Mouse (Mus musculus): ENCODE measurements around the gene Pknox1. TPM values are rescaled to one million over a fixed set of nuclear protein-coding genes. Genes with fewer than 3 reads are reported as not detected.

The Pknox1 gene
- polyA plus RNA-seq, 2 experiments from 2014 or later = 48.3 to 58.9 TPM

GRCm38 (mm10) chr17:31556253-31556652 is 8.3 kb upstream of the Pknox1 start:
- ATAC-seq = no peak

- no peak for ATAC-seq
These were observed 7.2 kb upstream of the Pknox1 start for GRCm38 (mm10) chr17:31557124-31557880.

GRCm38 (mm10) chr17:31557947-31558542 is 6.5 kb upstream of the Pknox1 start:
- ATAC-seq = peak; percentile 65

- no peak for ATAC-seq
These were observed 5.3 kb upstream of the Pknox1 start for GRCm38 (mm10) chr17:31559021-31559789.

DNA sequence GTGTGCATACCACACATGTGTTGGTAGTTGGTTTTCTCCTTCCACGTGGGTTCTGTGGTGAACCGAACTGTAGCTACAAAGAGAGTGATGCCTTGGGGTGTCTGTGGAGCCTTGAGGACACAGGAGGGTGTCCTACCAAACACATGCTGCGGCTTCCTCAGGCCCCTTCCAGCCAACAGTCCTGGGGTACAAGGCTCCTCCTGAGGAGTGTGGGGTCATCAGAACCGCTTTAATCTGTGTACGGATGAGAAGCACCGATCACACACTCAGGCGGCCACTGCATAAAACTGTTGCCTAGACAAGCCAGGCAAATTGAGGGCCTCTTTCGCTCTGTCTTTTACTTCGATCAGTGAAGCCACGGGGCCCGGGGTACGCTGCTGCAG is 911 bp upstream of the Pknox1 start:
- no peak for ATAC-seq

DNA sequence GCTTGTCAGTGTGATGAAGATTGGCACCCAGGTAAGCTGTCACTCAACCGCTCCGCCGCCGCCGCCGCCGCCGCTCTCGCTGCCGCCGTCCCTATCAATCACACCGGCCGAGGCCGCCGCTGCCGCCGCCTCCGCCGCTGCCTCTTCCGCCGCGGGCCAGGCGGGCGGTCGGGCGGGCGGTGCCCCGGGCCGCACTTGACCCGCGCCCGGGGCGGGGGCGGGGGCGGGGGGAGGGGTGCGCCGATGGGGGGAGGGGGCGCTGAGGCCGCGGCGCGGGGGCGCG is 265 bp downstream of the Pknox1 start:
- ATAC-seq = no peak

- ATAC-seq = peak; percentile 15
These were observed 865 bp downstream of the Pknox1 start for GRCm38 (mm10) chr17:31565141-31566056.

DNA sequence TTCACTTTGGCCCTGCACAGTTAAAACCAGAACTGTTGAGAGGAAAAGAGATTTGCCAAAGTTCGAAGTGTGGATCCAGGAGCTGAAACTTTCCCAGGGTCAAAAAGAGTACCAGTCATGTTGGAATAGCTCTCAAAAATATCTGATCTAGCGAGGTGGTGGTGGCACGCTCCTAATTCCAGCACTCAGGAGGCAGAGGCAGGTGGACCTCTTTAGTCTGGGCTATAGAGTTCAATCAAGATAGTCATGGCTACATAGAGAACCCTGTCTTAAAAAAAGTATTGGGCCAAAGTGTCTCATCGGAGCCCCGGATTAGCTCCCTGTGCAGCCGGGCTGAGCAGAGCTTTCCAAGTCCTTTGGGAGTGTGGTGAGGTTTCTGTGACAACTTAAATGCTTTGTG is 1.7 kb downstream of the Pknox1 start:
- no peak for ATAC-seq

DNA sequence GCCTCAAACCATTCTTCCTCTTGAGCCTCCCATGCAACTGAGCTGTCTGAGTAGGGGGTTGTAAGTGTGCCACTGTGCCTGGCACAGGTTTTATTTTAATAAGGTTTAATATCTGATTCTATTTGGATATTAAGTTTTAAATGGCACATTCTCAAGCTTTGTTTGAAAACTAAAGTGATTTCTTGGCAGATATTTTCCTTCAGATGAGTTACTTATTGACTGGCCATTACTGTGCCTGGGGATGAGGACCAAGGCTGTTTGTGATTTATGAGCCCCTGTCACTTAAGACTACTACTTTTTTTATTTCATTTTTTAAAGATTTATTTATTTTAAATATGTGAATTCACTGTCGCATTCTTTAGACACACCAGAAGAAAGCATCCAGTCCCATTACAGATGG is 5.2 kb downstream of the Pknox1 start:
- ATAC-seq = no peak

DNA sequence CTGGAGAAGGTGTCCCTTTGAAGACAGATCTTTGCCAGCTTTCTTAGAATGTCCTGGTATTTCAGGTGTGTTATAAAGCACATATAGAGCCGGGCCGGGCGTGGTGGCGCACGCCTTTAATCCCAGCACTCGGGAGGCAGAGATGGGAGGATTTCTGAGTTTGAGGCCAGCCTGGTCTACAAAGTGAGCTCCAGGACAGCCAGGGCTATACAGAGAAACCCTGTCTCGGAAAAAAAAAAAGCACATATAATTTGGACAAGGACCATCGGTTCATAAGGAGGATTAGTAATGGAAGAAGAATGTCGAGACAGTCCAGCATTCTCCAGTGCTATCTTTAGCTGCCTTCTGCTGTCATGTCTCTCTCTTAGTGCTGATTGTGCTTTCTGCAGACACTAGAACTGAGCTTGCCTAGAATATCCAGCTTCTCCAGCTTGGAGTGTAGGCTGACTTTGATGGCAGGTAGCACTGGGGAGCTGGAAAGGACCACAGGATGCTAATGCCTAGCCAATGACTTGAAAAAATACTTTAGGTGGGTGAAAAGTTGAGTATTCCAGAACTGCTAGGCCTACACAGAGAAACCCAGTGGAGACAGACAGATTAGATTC is 5.9 kb downstream of the Pknox1 start:
- no peak for ATAC-seq

DNA sequence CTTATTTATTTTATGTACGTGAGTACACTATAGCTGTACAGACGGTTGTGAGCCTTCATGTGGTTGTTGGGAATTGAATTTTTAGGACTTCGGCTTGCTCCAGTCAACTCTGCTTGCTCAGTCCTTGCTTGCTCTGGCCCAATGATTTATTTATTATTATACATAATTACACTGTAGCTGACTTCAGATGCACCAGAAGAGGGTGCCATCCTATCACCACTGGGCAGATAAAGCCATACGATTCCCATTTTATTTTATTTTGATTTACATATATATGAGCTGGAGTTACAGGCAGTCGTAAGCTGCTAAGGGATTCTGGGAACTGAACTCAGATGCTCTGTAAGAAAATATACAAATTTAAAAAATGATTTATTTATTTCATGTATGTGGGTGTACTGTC is 7.2 kb downstream of the Pknox1 start:
- ATAC-seq = no peak

GRCm38 (mm10) chr17:31574662-31575061 is 10.1 kb downstream of the Pknox1 start:
- ATAC-seq = no peak

DNA sequence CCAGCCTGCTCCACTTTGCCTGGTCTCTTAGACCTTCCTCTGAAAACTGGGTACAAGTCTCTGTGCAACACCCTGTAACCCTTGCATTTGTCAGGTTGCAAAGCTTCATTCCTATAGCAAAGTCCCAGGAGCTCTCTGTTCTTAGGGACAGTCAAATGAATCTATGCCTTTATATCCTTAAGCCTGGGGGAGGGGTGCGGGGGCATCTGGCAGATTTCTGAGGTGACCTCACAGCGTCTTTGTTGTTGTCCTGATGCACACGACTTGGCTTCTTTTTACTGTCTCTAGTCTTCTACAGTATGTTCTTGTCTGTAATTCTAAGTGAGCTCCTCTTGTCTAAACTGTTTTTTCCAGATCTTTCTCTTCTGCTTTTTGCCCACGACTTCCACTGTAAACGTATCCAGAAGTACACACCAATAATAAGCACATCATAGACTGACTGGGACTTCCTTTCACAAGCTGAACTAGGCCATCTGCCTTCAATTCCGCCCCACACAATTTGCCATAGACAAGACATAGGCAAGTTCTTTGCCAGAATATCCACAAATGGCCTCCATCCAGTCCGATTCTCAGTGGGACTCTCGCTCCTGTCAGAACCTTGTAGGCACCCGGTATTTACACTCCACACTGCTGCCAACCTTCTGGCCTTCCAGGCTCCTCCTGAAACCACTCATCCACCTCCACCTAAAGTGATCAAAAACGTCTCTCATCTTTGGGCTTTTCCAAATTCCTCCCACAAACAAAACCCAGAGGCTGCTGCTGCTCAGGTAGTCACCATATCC is 12.1 kb downstream of the Pknox1 start:
- no peak for ATAC-seq

- no peak for ATAC-seq
These were observed 15.8 kb downstream of the Pknox1 start for GRCm38 (mm10) chr17:31580344-31580743.

- no peak for ATAC-seq
These were observed 18.7 kb downstream of the Pknox1 start for GRCm38 (mm10) chr17:31583185-31583584.

DNA sequence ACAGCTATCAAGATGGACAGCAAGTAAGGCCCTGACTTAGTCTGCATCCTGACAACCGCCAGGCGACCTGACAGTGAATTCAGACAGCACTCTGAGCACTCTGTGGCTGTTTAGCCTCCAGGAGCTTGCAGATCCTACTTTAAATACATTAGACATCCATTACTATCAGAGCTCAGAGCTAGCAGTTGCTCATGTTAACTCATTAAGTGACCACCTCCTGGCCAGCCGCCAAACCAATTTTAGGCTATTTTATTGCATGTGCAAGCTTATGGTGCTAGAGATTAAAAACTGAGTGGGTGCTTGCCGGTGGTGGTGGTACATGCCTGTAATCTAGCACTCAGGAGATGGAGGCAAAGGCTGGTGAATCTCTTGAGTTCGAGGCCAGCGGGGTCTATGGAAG is 19.2 kb downstream of the Pknox1 start:
- ATAC-seq = no peak

- no peak for ATAC-seq
These were observed 23.6 kb downstream of the Pknox1 start for GRCm38 (mm10) chr17:31588115-31588514.

GRCm38 (mm10) chr17:31588726-31589125 is 24.2 kb downstream of the Pknox1 start:
- no peak for ATAC-seq

GRCm38 (mm10) chr17:31590846-31591245 is 26.3 kb downstream of the Pknox1 start:
- no peak for ATAC-seq

DNA sequence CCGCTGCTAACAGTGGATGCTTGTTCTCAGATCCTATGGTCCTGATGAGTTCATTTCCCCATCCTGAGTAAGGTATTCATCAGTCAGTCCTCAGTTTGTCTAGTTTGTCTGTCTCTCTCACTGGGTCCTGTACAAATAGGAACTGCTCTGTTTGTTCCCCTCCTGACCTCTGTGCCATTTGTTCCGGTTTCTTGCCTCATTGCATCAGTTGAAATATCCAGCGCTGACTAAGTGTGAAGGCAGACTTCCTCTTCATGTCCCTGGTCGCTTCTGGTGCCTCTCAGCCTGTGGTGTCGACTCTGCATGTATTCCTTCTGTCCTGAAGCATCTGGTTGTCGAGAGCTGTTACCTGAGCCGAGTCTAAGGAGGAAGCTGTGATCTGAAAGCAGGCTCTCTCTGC is 30.1 kb downstream of the Pknox1 start:
- no peak for ATAC-seq

GRCm38 (mm10) chr17:31595077-31595476 is 30.5 kb downstream of the Pknox1 start:
- ATAC-seq = no peak

GRCm38 (mm10) chr17:31597957-31598356 is 33.4 kb downstream of the Pknox1 start:
- ATAC-seq = no peak
